Mouse (Mus musculus) hindbrain, embryonic 16.5 days (tissue): Measurements from ENCODE around the gene Gm42791. TPM values are rescaled to one million over a fixed set of nuclear protein-coding genes. Genes with fewer than 3 reads are reported as not detected.

Experiments used
- ATAC-seq: fragments of 200-750 bp; cut with Nextera tagmentation; 2 replicates; pipeline ENCODE4 v1.8.0; 2017; ENCODE audit warnings: moderate TSS enrichment, moderate library complexity
- H3K27ac ChIP-seq: fragments of 300-500 bp; sonication (generic); 2 replicates; pipeline ENCODE4 v1.5.1; 2014; ENCODE audit warnings: low read depth, mild to moderate bottlenecking, control low read depth, low read length, moderate library complexity
- H3K27me3 ChIP-seq: fragments of 300-500 bp; sonication (generic); replicated peaks from 2 replicates; pipeline ENCODE4 v1.6.1; 2014; ENCODE audit warnings: low read length; ENCODE audit not compliant: control insufficient read depth, insufficient read depth
- H3K36me3 ChIP-seq: fragments of 300-500 bp; sonication (generic); 2 replicates; pipeline ENCODE4 v1.6.1; 2014; ENCODE audit warnings: mild to moderate bottlenecking, low read length, moderate library complexity, mixed read lengths; ENCODE audit not compliant: control insufficient read depth, insufficient read depth
- H3K4me1 ChIP-seq: fragments of 300-500 bp; sonication (generic); 2 replicates; pipeline ENCODE4 v1.6.1; 2014; ENCODE audit warnings: low read depth, low read length; ENCODE audit not compliant: control insufficient read depth, insufficient read depth
- H3K4me2 ChIP-seq: fragments of 300-500 bp; sonication (generic); 2 replicates; pipeline ENCODE4 v1.6.1; 2014; ENCODE audit warnings: mild to moderate bottlenecking, low read length, control low read depth, moderate library complexity
- H3K4me3 ChIP-seq: fragments of 300-500 bp; sonication (generic); 2 replicates; pipeline ENCODE4 v1.5.1; 2014; ENCODE audit warnings: mild to moderate bottlenecking, low read length, control low read depth, moderate library complexity
- H3K9ac ChIP-seq: fragments of 300-500 bp; sonication (generic); 2 replicates; pipeline ENCODE4 v1.6.1; 2014; ENCODE audit warnings: low read depth, mild to moderate bottlenecking, control low read depth, low read length, moderate library complexity
- H3K9me3 ChIP-seq: fragments of 300-500 bp; sonication (generic); 2 replicates; pipeline ENCODE4 v1.6.1; 2014; ENCODE audit warnings: mild to moderate bottlenecking, low read length, moderate library complexity; ENCODE audit not compliant: control insufficient read depth
- WGBS: fragments of 180-500 bp; shearing (Covaris S2); extraction: QIAGEN DNeasy Blood & Tissue Kit; methylation state at CpG from one replicate; pipeline ENCODE4 v1.1.7; 2014; 5-methylcytosine and 5-hydroxymethylcytosine counted together
- polyA plus RNA-seq: library from polyadenylated mRNA; unstranded; fragments of >200 nt; fragmentation: Nextera tagmentation; extraction: Ambion mirVana; gene quantifications from 2 replicates; pipeline ENCODE4 v1.2.1, GENCODE M21; 2015

The Gm42791 gene
- polyA plus RNA-seq, 1 experiment from 2014 or later: 5.3 TPM

DNA sequence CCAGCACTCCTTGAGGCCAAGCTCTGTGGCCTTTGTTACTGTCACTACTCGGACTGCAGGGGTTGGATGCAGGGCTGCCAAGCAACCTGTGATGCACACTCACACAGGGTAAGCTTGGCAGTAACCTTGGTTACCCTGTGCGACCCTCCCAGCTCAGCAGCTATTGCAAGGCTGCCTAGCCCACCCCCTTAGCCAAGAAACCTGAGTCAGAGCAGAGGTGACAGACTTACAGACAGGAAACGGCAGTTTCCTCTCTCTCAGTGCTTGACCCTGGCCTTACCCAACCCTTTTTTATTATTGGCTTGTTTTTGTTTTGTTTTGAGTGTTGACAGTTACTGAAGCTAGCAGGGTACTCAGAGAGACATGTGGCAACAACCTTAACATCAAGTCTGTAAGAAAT is 82.7 kb downstream of the Gm42791 start:
- no peak overlapping the region for H3K9ac ChIP-seq
- H3K4me3 ChIP-seq: no peak overlapping the region
- ATAC-seq: no peak
- H3K27ac ChIP-seq: no peak overlapping the region
- peaks cover 15% of the 10 kb centered on the region for H3K4me1 ChIP-seq
- H3K9me3 ChIP-seq: no peaks in the 10 kb centered on the region
- H3K36me3 ChIP-seq: peaks cover 8% of the 10 kb centered on the region; the same call in 1 of the 2 replicates
- H3K4me2 ChIP-seq: no peak overlapping the region
- no peaks in the 10 kb centered on the region for H3K27me3 ChIP-seq
- 63% methylated on average over 3 of the region's 3 CpGs for WGBS

DNA sequence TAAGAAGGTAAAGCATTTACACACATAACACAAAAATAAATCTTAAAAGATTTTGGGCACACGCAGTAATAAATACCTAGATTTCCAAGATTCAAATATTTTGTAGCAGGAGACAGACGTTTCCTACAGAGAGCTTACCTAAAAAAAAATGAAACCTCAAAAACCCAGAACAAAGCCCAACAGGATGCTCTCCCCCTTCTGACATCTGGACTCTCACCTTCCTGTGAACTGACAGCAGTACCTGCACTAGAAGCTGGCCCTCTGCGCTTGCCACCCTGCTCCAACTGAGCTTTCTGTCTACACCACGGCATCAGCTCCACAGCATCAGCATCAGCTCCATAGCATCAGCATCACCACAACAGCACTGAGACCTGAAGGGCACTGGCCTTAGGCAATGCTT is 84.9 kb downstream of the Gm42791 start:
- no peak for ATAC-seq
- no peaks in the 10 kb centered on the region for H3K27me3 ChIP-seq
- WGBS: 94% methylated on average over 4 of the region's 4 CpGs
- peaks cover 5% of the 10 kb centered on the region; the same call in 1 of the 2 replicates for H3K36me3 ChIP-seq
- H3K4me1 ChIP-seq: peaks cover 15% of the 10 kb centered on the region
- no peaks in the 10 kb centered on the region for H3K9me3 ChIP-seq
- H3K9ac ChIP-seq: no peak overlapping the region
- H3K4me2 ChIP-seq: no peak overlapping the region
- no peak overlapping the region for H3K27ac ChIP-seq
- H3K4me3 ChIP-seq: no peak overlapping the region

DNA sequence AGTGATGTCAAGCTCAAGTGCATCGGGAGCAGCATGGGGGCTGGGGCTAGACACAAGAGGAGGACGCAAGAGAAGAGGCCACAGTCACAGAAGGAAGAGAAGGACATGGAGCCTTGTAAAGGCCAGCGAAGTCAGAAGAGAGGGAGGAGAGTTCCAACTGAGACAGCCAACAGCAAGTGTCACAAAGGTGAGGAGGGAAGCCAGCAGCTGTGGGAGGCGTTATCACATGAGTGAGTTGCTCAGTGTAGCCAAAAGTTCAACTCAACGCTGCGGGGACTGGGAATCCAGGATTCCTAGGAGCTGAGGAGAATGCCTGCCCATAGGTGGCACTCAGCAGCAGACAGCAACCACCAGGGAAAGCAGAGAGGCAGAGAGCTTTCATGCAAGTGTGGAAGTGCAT is 85.5 kb downstream of the Gm42791 start:
- WGBS: 25% methylated on average over 6 of the region's 6 CpGs
- Histone ChIP-seq H3K4me3 (no peak overlapping the region), H3K9me3 (no peaks in the 10 kb centered on the region), H3K9ac (no peak overlapping the region), H3K4me2 (no peak overlapping the region), H3K27ac (no peak overlapping the region), H3K36me3 (peaks cover 5% of the 10 kb centered on the region; the same call in 1 of the 2 replicates), H3K4me1 (peaks cover 15% of the 10 kb centered on the region), H3K27me3 (no peaks in the 10 kb centered on the region)
- ATAC-seq: peak; percentile 18; the same call in 1 of the 2 replicates

GRCm38 (mm10) chr5:148909057-148909395 is 85.9 kb downstream of the Gm42791 start:
- WGBS: 16% methylated on average over 7 of the region's 7 CpGs
- H3K36me3 ChIP-seq: peaks cover 6% of the 10 kb centered on the region
- H3K4me2 ChIP-seq: no peak overlapping the region
- peak overlapping the region; percentile 9 for H3K27ac ChIP-seq
- ATAC-seq: peak; percentile 51
- H3K4me1 ChIP-seq: peaks cover 15% of the 10 kb centered on the region
- H3K9me3 ChIP-seq: no peaks in the 10 kb centered on the region
- H3K4me3 ChIP-seq: no peak overlapping the region
- no peak overlapping the region for H3K9ac ChIP-seq
- no peaks in the 10 kb centered on the region for H3K27me3 ChIP-seq

GRCm38 (mm10) chr5:148908191-148909056 is 86.5 kb downstream of the Gm42791 start:
- peak overlapping the region; percentile 9 for H3K27ac ChIP-seq
- no peaks in the 10 kb centered on the region for H3K27me3 ChIP-seq
- H3K9me3 ChIP-seq: no peaks in the 10 kb centered on the region
- H3K9ac ChIP-seq: no peak overlapping the region
- peaks cover 15% of the 10 kb centered on the region for H3K4me1 ChIP-seq
- H3K4me3 ChIP-seq: no peak overlapping the region
- H3K36me3 ChIP-seq: peaks cover 9% of the 10 kb centered on the region
- 36% methylated on average over 17 of the region's 17 CpGs for WGBS
- H3K4me2 ChIP-seq: no peak overlapping the region
- ATAC-seq: peak; percentile 66

GRCm38 (mm10) chr5:148906305-148906704 is 88.6 kb downstream of the Gm42791 start:
- no peak overlapping the region for H3K4me2 ChIP-seq
- peaks cover 15% of the 10 kb centered on the region for H3K4me1 ChIP-seq
- 86% methylated on average over 4 of the region's 4 CpGs for WGBS
- no peak overlapping the region for H3K27ac ChIP-seq
- no peaks in the 10 kb centered on the region for H3K27me3 ChIP-seq
- H3K36me3 ChIP-seq: peaks cover 11% of the 10 kb centered on the region
- H3K9me3 ChIP-seq: no peaks in the 10 kb centered on the region
- H3K4me3 ChIP-seq: no peak overlapping the region
- no peak for ATAC-seq
- H3K9ac ChIP-seq: no peak overlapping the region

GRCm38 (mm10) chr5:148904846-148905245 is 90.1 kb downstream of the Gm42791 start:
- no peak for ATAC-seq
- no peak overlapping the region for H3K9ac ChIP-seq
- no peaks in the 10 kb centered on the region for H3K9me3 ChIP-seq
- H3K4me1 ChIP-seq: peaks cover 15% of the 10 kb centered on the region
- H3K4me3 ChIP-seq: no peak overlapping the region
- H3K36me3 ChIP-seq: peaks cover 11% of the 10 kb centered on the region
- no peak overlapping the region for H3K27ac ChIP-seq
- H3K4me2 ChIP-seq: no peak overlapping the region
- WGBS: 67% methylated on average over 6 of the region's 6 CpGs
- no peaks in the 10 kb centered on the region for H3K27me3 ChIP-seq

- WGBS: 95% methylated on average over 7 of the region's 7 CpGs
- no peaks in the 10 kb centered on the region for H3K9me3 ChIP-seq
- no peak overlapping the region for H3K9ac ChIP-seq
- no peak for ATAC-seq
- no peak overlapping the region for H3K4me2 ChIP-seq
- peaks cover 14% of the 10 kb centered on the region for H3K36me3 ChIP-seq
- no peak overlapping the region for H3K27ac ChIP-seq
- no peak overlapping the region for H3K4me3 ChIP-seq
- peaks cover 6% of the 10 kb centered on the region for H3K4me1 ChIP-seq
- H3K27me3 ChIP-seq: no peaks in the 10 kb centered on the region
Observed at GRCm38 (mm10) chr5:148899361-148899760, 95.6 kb downstream of the Gm42791 start.

GRCm38 (mm10) chr5:148897941-148898417 is 97.0 kb downstream of the Gm42791 start:
- Histone ChIP-seq H3K4me3 (no peak overlapping the region), H3K27me3 (no peaks in the 10 kb centered on the region), H3K9ac (no peak overlapping the region), H3K36me3 (peaks cover 10% of the 10 kb centered on the region), H3K27ac (no peak overlapping the region), H3K9me3 (no peaks in the 10 kb centered on the region), H3K4me2 (no peak overlapping the region), H3K4me1 (peaks cover 6% of the 10 kb centered on the region)
- peak; percentile 50; the same call in 1 of the 2 replicates for ATAC-seq
- 54% methylated on average over 12 of the region's 12 CpGs for WGBS
